Mouse (Mus musculus) bone marrow, adult 2 months (tissue): ENCODE results near the gene Slc6a21.

ENCODE experiments used
- CTCF ChIP-seq: fragments of 200-500 bp; IDR thresholded peaks from 2 replicates; pipeline ENCODE4 v1.5.1; 2011; ENCODE audit warnings: low read length, control low read depth; ENCODE audit not compliant: control insufficient read depth, insufficient read depth
- POLR2A ChIP-seq: fragments of 200-500 bp; IDR thresholded peaks from 2 replicates; pipeline ENCODE4 v1.6.1; 2011; ENCODE audit warnings: low read depth, mild to moderate bottlenecking, control low read depth, low read length, borderline replicate concordance; ENCODE audit not compliant: control insufficient read depth

GRCm38 (mm10) chr7:45297563-45297962, 20.2 kb downstream of the Slc6a21 start:
- no peak for TF ChIP-seq POLR2A
- no peak for TF ChIP-seq CTCF
